Mouse (Mus musculus): ENCODE results near the gene Itgav.

- TF ChIP-seq CTCF (IDR thresholded peaks at IDR 0.05; ENCODE audit: low read depth) = no peak
- TF ChIP-seq EP300 (IDR thresholded peaks at IDR 0.05; ENCODE audit: low read depth) = no peak
Measured at GRCm38 (mm10) chr2:83825161-83825560, 101.0 kb downstream of the Itgav start.
